Mouse (Mus musculus) activated CD4-positive, CD25-positive, alpha-beta regulatory T cell, adult 4 months (primary cell): ENCODE results near the gene 9930021J03Rik. TPM values are rescaled to one million over a fixed set of nuclear protein-coding genes. Genes with fewer than 3 reads are reported as not detected.

Source experiments
- ATAC-seq: one replicate; pipeline ENCODE4 v1.8.0; 2017
- polyA plus RNA-seq, 2 experiments: library from polyadenylated mRNA; unstranded; fragments of 100-300 nt; shearing (Covaris generic); gene quantifications; one replicate each; pipeline ENCODE4 v1.2.1; 2017

9930021J03Rik gene
- polyA plus RNA-seq: 1 to 10 TPM; 6.5 to 7.5 TPM

GRCm38 (mm10) chr19:29805917-29806785, at the start of gene 9930021J03Rik:
Gene 9930021J03Rik, minus strand, starts transcription at chr19:29805989.
- ATAC-seq: peak; percentile 77

GRCm38 (mm10) chr19:29853711-29854110, 47.9 kb upstream of the 9930021J03Rik start:
- ATAC-seq: no peak

DNA sequence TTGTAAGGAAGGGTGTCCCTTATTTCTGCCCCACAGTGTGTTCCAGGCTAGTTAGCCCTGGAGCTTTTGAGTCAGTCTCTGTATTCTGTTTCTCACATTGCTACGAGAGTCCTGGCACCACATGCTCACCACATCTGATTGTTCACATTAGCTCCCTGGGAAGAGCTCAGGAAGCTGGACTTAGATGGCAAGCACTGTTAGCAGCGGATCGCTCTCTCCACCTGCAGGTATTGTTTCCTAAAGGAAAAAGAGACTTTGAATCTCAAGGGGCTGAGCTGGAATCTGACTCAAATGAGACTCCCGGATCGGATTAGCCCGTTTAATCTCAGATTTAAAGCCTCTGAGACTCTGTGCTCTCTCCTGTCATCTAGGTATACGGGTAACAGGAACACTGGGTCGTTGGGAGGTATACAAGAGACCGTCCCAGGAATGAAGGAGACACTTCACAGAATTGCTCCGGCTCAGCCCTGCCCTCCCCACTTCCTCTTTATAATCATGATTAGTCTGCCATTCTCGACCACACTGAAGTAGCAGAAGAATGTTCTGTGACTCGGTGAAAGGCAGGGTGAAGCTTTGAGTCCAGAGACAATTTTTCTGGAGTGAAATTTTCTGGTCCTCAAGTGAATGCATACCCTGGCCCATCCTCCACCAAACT, 45.4 kb upstream of the 9930021J03Rik start:
- no peak for ATAC-seq

GRCm38 (mm10) chr19:29849924-29850551, 44.2 kb upstream of the 9930021J03Rik start:
- ATAC-seq: peak; percentile 23

GRCm38 (mm10) chr19:29844036-29844661, 38.4 kb upstream of the 9930021J03Rik start:
- no peak for ATAC-seq

- no peak for ATAC-seq
These were observed 37.8 kb upstream of the 9930021J03Rik start for GRCm38 (mm10) chr19:29843641-29844035.

DNA sequence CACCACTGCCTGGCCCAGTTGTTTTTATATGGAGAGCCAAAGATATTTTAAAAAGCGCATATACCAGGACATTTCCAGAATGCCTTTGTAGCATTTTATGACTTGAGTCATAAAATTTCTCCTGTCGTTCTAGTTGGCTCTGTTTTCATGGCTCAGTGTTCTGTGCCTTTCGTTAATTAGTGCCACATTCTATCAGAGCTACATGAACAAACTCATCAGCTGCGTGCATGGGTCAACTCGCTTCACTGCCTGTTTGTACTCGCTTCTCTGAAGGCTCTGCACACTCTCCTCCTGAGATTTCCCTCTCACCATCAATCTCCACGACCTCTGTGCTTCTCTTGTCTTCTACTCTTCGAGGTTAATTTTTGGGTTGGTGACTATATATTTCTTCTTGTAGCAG, 37.2 kb upstream of the 9930021J03Rik start:
- ATAC-seq: no peak

- no peak for ATAC-seq
These were observed 34.9 kb upstream of the 9930021J03Rik start for GRCm38 (mm10) chr19:29840642-29841041.

DNA sequence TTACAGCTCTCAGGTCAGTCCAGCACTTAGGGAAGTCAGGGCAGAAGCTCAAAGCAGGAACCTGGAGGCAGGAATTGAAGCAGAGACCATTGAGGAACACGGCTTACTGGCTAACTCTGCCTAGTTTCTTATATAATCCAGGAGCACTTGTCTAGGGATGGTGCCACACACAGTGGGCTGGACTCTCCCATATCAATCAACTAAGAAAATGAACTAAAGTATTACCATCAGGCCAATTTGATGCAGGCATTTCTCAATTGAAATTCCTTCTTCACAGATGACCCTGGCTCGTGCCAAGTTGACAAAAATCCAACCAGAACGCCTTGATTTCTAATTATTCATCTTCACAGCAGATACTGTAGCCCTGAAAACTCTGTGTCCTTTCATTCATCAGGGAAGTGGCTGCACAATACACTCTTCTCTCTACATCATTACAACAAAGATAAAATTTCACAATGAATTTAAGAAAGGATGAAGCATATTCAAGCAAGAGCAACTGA, 32.9 kb upstream of the 9930021J03Rik start:
- no peak for ATAC-seq

- ATAC-seq: no peak
These were observed 32.4 kb upstream of the 9930021J03Rik start for GRCm38 (mm10) chr19:29838171-29838570.

- no peak for ATAC-seq
These were observed 29.7 kb upstream of the 9930021J03Rik start for GRCm38 (mm10) chr19:29835364-29836034.

DNA sequence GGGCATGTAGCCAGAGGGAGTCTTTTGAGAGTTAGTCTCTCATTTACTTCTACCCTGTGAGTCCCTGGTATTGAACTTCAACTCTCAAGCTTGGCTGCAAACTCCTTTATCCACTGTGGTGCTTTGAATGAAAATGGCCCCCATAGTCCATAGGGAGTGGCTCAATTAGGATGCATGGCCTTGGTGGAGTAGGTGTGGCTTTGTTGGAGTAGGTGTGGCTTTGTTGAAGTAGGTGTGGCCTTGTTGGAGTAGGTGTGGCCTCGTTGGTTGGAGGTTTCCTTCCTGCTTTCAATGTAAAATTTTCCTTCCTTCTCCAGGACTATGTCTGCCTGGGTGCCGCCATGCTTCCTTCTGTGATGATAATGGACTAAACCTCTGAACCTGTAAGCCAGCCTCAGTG, 25.1 kb upstream of the 9930021J03Rik start:
- ATAC-seq: no peak

DNA sequence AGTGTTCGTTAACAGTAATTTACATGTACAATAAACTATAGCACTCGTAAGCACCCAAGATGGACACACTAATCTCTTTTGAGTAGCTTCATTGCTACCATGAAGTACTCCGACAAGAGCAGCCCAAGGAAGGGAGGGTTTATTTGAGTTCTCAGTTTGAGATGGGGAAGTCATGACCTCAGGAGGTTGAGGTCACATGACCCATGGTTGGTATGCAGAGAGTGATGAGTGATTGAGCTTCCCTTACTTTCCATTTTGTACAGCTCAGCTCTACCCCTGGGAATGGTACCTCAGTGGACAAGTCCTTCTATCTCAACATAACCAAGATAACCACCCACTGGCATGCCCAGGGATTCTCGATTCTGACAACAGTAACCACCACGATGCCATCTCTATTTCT, 22.8 kb upstream of the 9930021J03Rik start:
- no peak for ATAC-seq

DNA sequence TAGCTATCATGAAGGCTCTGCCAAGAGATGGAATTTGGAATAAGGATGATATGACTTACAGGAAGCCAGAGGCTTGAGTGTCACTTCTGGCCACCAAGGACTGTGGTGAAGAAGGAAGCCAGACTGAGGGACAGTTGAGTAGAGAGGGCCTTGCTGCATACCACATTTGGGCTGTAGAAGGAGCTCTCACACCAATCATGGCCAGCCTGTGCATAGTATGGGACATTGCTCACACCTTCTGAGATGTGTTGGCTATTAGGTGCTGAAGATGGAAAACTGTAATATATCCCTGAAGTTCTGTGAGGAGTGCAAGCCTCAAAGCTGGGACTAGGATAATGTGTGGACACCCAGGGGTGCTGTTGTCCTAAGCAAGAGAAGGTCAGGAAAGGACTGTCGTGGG, 20.9 kb upstream of the 9930021J03Rik start:
- no peak for ATAC-seq

DNA sequence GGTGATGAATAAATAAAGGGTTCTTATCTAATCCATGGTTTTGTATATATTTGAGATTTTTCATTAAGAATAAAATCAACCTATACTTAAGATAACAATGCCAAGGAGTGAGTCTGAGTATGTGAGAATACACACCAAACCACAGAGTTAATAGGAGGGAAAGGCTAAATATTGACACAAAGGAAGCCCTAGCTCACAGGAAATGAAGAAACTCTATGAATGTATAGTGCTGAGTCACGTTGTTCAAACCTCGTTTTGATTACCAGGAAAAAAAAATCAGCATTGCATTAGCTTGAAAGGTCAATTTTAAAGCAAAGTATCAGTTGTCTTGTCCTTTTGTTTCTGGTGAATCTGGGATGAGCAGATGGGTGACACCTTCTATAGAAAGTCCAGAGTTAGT, 19.2 kb upstream of the 9930021J03Rik start:
- ATAC-seq: no peak

DNA sequence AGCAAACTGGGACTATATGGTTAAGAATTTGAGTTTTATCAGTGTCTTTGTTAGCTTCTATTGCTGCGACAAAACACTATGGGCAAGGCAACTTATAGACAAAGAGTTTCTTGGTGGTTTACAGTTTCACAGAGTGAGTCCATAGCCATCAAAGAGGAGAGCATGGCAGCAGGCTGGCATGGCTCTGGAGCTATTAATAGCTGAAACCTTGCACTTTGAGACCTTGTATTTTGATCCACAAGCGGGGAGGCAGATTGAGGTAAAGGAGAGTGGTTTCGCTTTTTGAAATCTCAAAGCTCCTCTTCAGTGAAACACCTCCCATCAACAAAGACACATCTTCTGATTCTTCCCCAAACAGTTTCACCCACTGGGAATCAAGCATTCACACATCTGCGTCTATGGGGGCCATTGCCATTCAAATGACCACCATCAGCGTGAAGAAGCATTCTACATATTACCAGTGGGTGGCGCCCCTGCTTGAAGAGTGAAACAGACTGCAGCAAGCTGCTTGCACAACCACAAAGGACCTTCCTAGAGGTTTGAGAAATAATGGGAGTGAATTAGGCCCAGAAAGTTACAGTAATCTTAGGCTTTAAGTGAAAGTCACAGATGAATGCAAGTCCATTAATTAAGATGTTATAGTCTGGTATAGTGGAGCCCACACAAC, 18.4 kb upstream of the 9930021J03Rik start:
- no peak for ATAC-seq

GRCm38 (mm10) chr19:29823456-29824010, 17.7 kb upstream of the 9930021J03Rik start:
- no peak for ATAC-seq

DNA sequence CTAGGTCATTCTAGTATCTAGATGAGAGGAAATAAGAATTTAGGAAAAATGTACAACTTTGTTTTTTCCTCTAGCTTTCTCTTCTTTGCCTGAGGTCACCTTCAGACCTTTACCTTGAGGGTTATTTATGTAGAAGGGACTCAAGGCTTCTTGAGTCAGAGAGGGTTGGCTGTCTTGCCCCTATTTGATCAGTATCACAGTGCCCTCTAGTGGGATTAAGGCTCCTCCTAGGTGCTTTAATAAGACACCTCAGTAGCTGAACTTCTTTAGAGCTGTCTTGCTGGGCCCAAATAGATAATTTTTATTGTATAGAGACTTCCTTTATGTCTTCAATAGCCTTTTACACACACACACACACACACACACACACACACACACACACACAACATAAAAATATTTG, 15.2 kb upstream of the 9930021J03Rik start:
- ATAC-seq: peak; percentile 75

- ATAC-seq: peak; percentile 97
These were observed 7.0 kb upstream of the 9930021J03Rik start, which contains the start of gene Ranbp6 for GRCm38 (mm10) chr19:29812581-29813460. Gene Ranbp6, minus strand, starts transcription at chr19:29812974.

GRCm38 (mm10) chr19:29810022-29810421, 4.2 kb upstream of the 9930021J03Rik start:
- ATAC-seq: no peak
